Mouse (Mus musculus) liver, postnatal 0 days (tissue): Measurements from ENCODE around the gene Il6st.

ENCODE experiments used
- CTCF ChIP-seq: sonication (generic); IDR thresholded peaks from 2 replicates; pipeline ENCODE4 v1.5.1; 2016; ENCODE audit warnings: antibody characterized with exemption, low read depth
- EP300 ChIP-seq: IDR thresholded peaks from 2 replicates; pipeline ENCODE4 v1.6.1; 2016; ENCODE audit warnings: antibody characterized with exemption, low read depth, mild to moderate bottlenecking

DNA sequence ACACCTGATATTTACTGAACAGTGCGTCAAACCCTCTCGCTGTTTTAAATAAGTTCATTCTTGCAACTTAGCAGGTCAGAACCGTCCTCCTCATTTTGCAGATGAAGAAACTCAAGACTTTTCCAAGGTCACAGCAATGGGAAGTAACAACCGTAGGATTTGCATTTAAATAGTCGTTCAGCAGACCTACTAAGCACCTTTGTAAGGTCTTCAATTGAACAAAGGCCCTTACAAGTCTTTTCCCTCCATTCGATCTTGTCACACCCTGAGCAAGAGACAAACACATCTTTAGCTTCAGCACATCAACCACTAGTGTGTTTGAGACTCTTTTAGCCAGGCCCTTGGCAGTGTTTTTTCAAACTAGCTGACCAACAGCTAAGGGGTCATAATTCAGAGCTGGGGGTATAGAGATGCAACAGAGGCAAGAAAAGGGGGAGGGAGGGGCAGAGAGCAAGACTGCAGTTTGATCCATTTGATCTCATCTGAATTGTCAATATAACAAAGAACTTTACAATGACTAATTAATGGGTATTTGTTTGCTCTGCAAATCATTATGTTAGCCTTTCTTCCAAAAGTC, 1.4 kb upstream of the Il6st start:
- TF ChIP-seq EP300 (no peak), CTCF (no peak)
